Mouse (Mus musculus) MEL (cell line): Measurements from ENCODE around the gene Dpysl5. TPM values are rescaled to one million over a fixed set of nuclear protein-coding genes. Genes with fewer than 3 reads are reported as not detected.
A peak's percentile ranks its signal among the peaks of the same experiment; 100 is the strongest.

Experiments used
- DNase-seq: peaks from one replicate; pipeline ENCODE4 v3.0.0; 2011; ENCODE audit warnings: low read depth, low spot score
- H3K27ac ChIP-seq: 2 replicates; pipeline ENCODE4 v1.5.1; 2012; ENCODE audit warnings: low read depth, mild to moderate bottlenecking, control low read depth, low read length, moderate library complexity; ENCODE audit not compliant: control insufficient read depth
- H3K27me3 ChIP-seq, 2 experiments: fragments of 150-350 bp in 1 of 2; sonication (generic) in 1 of 2; 2 replicates each; pipeline ENCODE4 v1.6.1; 2012; ENCODE audit warnings: low read length in 2 of 2, mild to moderate bottlenecking in 2 of 2, improper control_type of control experiment in 1 of 2, moderate library complexity in 1 of 2; ENCODE audit not compliant: insufficient read depth in 2 of 2, control insufficient read depth in 1 of 2
- H3K36me3 ChIP-seq, 2 experiments: 2 replicates each; pipeline ENCODE4 v1.6.1; 2012 to 2014; ENCODE audit warnings: low read length in 2 of 2, improper control_type of control experiment in 1 of 2, inconsistent platforms in 1 of 2, mild to moderate bottlenecking in 1 of 2; ENCODE audit not compliant: insufficient read depth in 2 of 2, control insufficient read depth in 1 of 2
- H3K4me1 ChIP-seq, 2 experiments: fragments of 150-350 bp in 1 of 2; sonication (generic) in 1 of 2; 2 replicates each; pipeline ENCODE4 v1.6.1; 2012; ENCODE audit warnings: low read length in 2 of 2, improper control_type of control experiment in 1 of 2, mild to moderate bottlenecking in 1 of 2; ENCODE audit not compliant: insufficient read depth in 2 of 2, control insufficient read depth in 1 of 2
- H3K4me3 ChIP-seq, 2 experiments: fragments of 150-350 bp in 1 of 2; sonication (generic) in 1 of 2; 2 replicates each; pipeline ENCODE4 v1.5.1; 2012; ENCODE audit warnings: low read depth in 2 of 2, low read length in 2 of 2, mild to moderate bottlenecking in 2 of 2, moderate library complexity in 2 of 2, control low read depth in 1 of 2, improper control_type of control experiment in 1 of 2; ENCODE audit not compliant: control insufficient read depth in 1 of 2, insufficient read depth in 1 of 2
- H3K79me2 ChIP-seq: 2 replicates; pipeline ENCODE4 v1.6.1; 2012; ENCODE audit warnings: mild to moderate bottlenecking, low read length, moderate library complexity; ENCODE audit not compliant: control insufficient read depth, poor library complexity, insufficient read depth
- H3K9ac ChIP-seq: 2 replicates; pipeline ENCODE4 v1.6.1; 2012; ENCODE audit warnings: low read depth, mild to moderate bottlenecking, control low read depth, low read length, moderate library complexity; ENCODE audit not compliant: control insufficient read depth, poor library complexity, severe bottlenecking
- H3K9me3 ChIP-seq: fragments of 150-350 bp; sonication (generic); replicated peaks from 2 replicates; pipeline ENCODE4 v1.6.1; 2012; ENCODE audit warnings: mild to moderate bottlenecking, low read length, improper control_type of control experiment, moderate library complexity; ENCODE audit not compliant: insufficient read depth
- CTCF ChIP-seq, 3 experiments: IDR thresholded peaks in 2 of 3; conservative IDR thresholded peaks in 1 of 3; 2 replicates each; pipeline ENCODE4 v1.5.1; 2011 to 2012; ENCODE audit warnings: low read length in 3 of 3, low read depth in 2 of 3, mild to moderate bottlenecking in 2 of 3, improper control_type of control experiment in 1 of 3, inconsistent platforms in 1 of 3, mixed read lengths in 1 of 3, moderate library complexity in 1 of 3; ENCODE audit not compliant: control insufficient read depth in 1 of 3, insufficient read depth in 1 of 3, poor library complexity in 1 of 3, severe bottlenecking in 1 of 3
- EP300 ChIP-seq, 2 experiments: IDR thresholded peaks; 2 replicates each; pipeline ENCODE4 v1.6.1; 2011; ENCODE audit warnings: improper control_type of control experiment in 2 of 2, low read length in 2 of 2, low read depth in 1 of 2, mild to moderate bottlenecking in 1 of 2
- ETS1 ChIP-seq: IDR thresholded peaks from 2 replicates; pipeline ENCODE4 v1.6.1; 2012; ENCODE audit warnings: low read depth, mild to moderate bottlenecking, inconsistent platforms, low read length, improper control_type of control experiment, moderate library complexity
- GATA1 ChIP-seq: IDR thresholded peaks from 2 replicates; pipeline ENCODE4 v1.6.1; 2011; ENCODE audit warnings: low read depth, low read length, improper control_type of control experiment
- MAX ChIP-seq: IDR thresholded peaks from 2 replicates; pipeline ENCODE4 v1.6.1; 2011; ENCODE audit warnings: low read length, improper control_type of control experiment
- MAZ ChIP-seq: IDR thresholded peaks from 2 replicates; pipeline ENCODE4 v1.6.1; 2012; ENCODE audit warnings: low read depth, mild to moderate bottlenecking, inconsistent platforms, low read length, improper control_type of control experiment
- MEF2A ChIP-seq: IDR thresholded peaks from 2 replicates; pipeline ENCODE4 v1.6.1; 2014; ENCODE audit warnings: low read depth, mild to moderate bottlenecking, inconsistent platforms, low read length, improper control_type of control experiment; ENCODE audit not compliant: poor library complexity, insufficient replicate concordance, severe bottlenecking; ENCODE audit errors: extremely low read depth
- MXI1 ChIP-seq: IDR thresholded peaks from 2 replicates; pipeline ENCODE4 v1.6.1; 2011; ENCODE audit warnings: mild to moderate bottlenecking, low read depth, low read length, improper control_type of control experiment
- MYB ChIP-seq: IDR thresholded peaks from 2 replicates; pipeline ENCODE4 v1.6.1; 2011; ENCODE audit warnings: mild to moderate bottlenecking, low read depth, low read length, improper control_type of control experiment
- NELFE ChIP-seq: IDR thresholded peaks from 2 replicates; pipeline ENCODE4 v1.6.1; 2011; ENCODE audit warnings: low read depth, low read length, improper control_type of control experiment
- RAD21 ChIP-seq: IDR thresholded peaks from 2 replicates; pipeline ENCODE4 v1.6.1; 2011; ENCODE audit warnings: mild to moderate bottlenecking, low read depth, low read length, improper control_type of control experiment
- RCOR1 ChIP-seq: IDR thresholded peaks from 2 replicates; pipeline ENCODE4 v1.6.1; 2012; ENCODE audit warnings: low read depth, mild to moderate bottlenecking, inconsistent platforms, low read length, improper control_type of control experiment
- SIN3A ChIP-seq: IDR thresholded peaks from 2 replicates; pipeline ENCODE4 v1.6.1; 2012; ENCODE audit warnings: low read length, improper control_type of control experiment, inconsistent platforms
- SMC3 ChIP-seq: IDR thresholded peaks from 2 replicates; pipeline ENCODE4 v1.6.1; 2011; ENCODE audit warnings: low read depth, low read length, improper control_type of control experiment
- TAL1 ChIP-seq: IDR thresholded peaks from 2 replicates; pipeline ENCODE4 v1.6.1; 2012; ENCODE audit warnings: mild to moderate bottlenecking, inconsistent platforms, low read length, moderate library complexity, mixed read lengths
- TCF12 ChIP-seq: IDR thresholded peaks from 2 replicates; pipeline ENCODE4 v1.6.1; 2014; ENCODE audit warnings: low read depth, mild to moderate bottlenecking, inconsistent platforms, low read length, improper control_type of control experiment, moderate library complexity
- USF1 ChIP-seq: IDR thresholded peaks from 2 replicates; pipeline ENCODE4 v1.6.1; 2014; ENCODE audit warnings: low read depth, mild to moderate bottlenecking, inconsistent platforms, low read length, improper control_type of control experiment, moderate library complexity
- ZC3H11A ChIP-seq: IDR thresholded peaks from 2 replicates; pipeline ENCODE4 v1.6.1; 2012; ENCODE audit warnings: low read depth, mild to moderate bottlenecking, inconsistent platforms, low read length, improper control_type of control experiment
- ZKSCAN1 ChIP-seq: IDR thresholded peaks from 2 replicates; pipeline ENCODE4 v1.6.1; 2012; ENCODE audit warnings: low read depth, mild to moderate bottlenecking, inconsistent platforms, low read length, improper control_type of control experiment, moderate library complexity
- ZMIZ1 ChIP-seq: IDR thresholded peaks from 2 replicates; pipeline ENCODE4 v1.6.1; 2012; ENCODE audit warnings: low read depth, mild to moderate bottlenecking, inconsistent platforms, low read length, improper control_type of control experiment, moderate library complexity
- polyA plus RNA-seq, 2 experiments: library from polyadenylated mRNA; stranded (reverse) in 1 of 2; unstranded in 1 of 2; fragments of >175 nt in 1 of 2; fragments of >200 nt in 1 of 2; gene quantifications; 2 replicates each; pipeline versions ENCODE4 v1.2.1 to v1.2.4; 2012; ENCODE audit warnings: low replicate concordance in 2 of 2, low read depth in 1 of 2; ENCODE audit not compliant: insufficient read length in 2 of 2, insufficient read depth in 1 of 2, missing spikeins in 1 of 2
- total RNA-seq: library from RNA; depleted of rRNA; stranded (reverse); fragments of 300-350 nt; gene quantifications from 2 replicates; pipeline ENCODE4 v1.2.3, GENCODE M21; 2012

Dpysl5 gene
- total and polyA plus RNA-seq, 3 experiments = not detected

DNA sequence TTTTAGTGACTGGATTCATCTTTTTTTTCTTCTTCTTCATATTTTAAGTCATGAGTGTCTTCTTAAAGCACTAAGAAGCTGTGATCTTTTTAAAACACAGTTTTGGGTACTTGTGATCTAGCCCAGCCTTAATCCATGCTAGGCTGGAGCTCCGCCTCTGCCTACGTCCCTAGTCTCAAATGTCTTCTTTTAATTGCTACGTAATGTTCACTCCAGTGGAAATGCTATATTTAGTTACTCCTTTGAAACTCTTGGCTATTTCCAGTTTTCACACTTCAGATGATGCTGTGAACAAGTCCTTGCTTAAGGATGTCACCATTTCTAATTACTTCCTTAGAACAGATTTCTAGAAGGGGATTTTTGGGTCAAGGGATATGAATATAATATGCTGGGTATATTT, 78.7 kb downstream of the Dpysl5 start:
- H3K9me3 ChIP-seq = no peaks in the 10 kb centered on the region

GRCm38 (mm10) chr5:30796125-30796524, 84.8 kb downstream of the Dpysl5 start:
- H3K79me2 ChIP-seq = no peaks in the 10 kb centered on the region
- H3K27ac ChIP-seq = no peak overlapping the region
- DNase-seq = peak; percentile 75
- H3K9me3 ChIP-seq = no peaks in the 10 kb centered on the region
- peaks cover 0 to 20% of the 10 kb centered on the region in 2 experiments; a peak in 2 of 4 replicates for H3K36me3 ChIP-seq
- peaks cover 6 to 15% of the 10 kb centered on the region in 2 experiments for H3K27me3 ChIP-seq
- H3K4me1 ChIP-seq = peaks cover 8 to 28% of the 10 kb centered on the region in 2 experiments
- TF ChIP-seq MAZ = peak; percentile 66; the same call in 1 of the 2 replicates
- no peak for TF ChIP-seq NELFE
- TF ChIP-seq SMC3 = peak; percentile 75
- TF ChIP-seq CTCF (IDR thresholded peaks at IDR 0.05 in 2 of 3, conservative IDR thresholded peaks at IDR 0.05 in 1 of 3; ENCODE audit: control insufficient read depth in 1 of 3, insufficient read depth in 1 of 3, low read depth in 2 of 3, low read length in 3 of 3, poor library complexity in 1 of 3, severe bottlenecking in 1 of 3) = peak; percentile 82 to 98 (median 88)
- TF ChIP-seq RAD21 = peak; percentile 50
- peak; percentile 27 for TF ChIP-seq ZC3H11A
- H3K9ac ChIP-seq = no peak overlapping the region
- H3K4me3 ChIP-seq = no peak overlapping the region

More for the DNA sequence above, 78.7 kb downstream of the Dpysl5 start:
- no peak for TF ChIP-seq GATA1
- TF ChIP-seq, all 39 proteins: peak for 0
- no peak for DNase-seq
- Histone ChIP-seq H3K27me3 (peaks cover 30 to 32% of the 10 kb centered on the region in 2 experiments), H3K4me3 (no peak overlapping the region), H3K27ac (no peak overlapping the region), H3K79me2 (no peaks in the 10 kb centered on the region), H3K36me3 (no peaks in the 10 kb centered on the region), H3K9ac (no peak overlapping the region), H3K4me1 (no peaks in the 10 kb centered on the region)

DNA sequence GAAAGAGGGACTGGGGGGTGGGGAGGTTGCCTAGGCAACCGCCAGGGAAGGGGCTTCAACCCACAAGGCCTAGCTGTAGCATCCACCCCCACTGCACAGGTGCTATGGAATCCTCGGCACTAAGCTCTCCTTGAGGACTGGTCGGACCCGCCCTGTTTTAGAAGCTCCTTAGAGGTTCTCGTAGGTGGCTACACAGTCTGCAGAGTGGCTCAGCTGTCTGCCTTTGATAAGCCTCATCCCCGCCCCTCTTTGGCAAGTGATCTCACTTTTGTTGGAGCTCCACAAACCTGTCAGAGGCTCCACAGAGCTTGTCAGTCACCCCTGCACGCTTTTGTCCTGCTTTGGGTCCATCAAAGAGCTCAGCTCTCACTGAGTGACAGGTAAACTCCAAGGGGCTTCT, 86.1 kb downstream of the Dpysl5 start:
- Histone ChIP-seq H3K9me3 (no peaks in the 10 kb centered on the region), H3K4me3 (peak overlapping the region in 1 of 2 experiments; percentile 28; a peak in 1 of 4 replicates), H3K4me1 (peaks cover 8 to 28% of the 10 kb centered on the region in 2 experiments), H3K9ac (no peak overlapping the region), H3K27ac (peak overlapping the region; percentile 67), H3K36me3 (peaks cover 0 to 20% of the 10 kb centered on the region in 2 experiments; a peak in 2 of 4 replicates), H3K27me3 (peaks cover 13 to 15% of the 10 kb centered on the region in 2 experiments), H3K79me2 (no peaks in the 10 kb centered on the region)
- TF ChIP-seq MXI1 = peak; percentile 79
- TF ChIP-seq RCOR1 = peak; percentile 37; the same call in 1 of the 2 replicates
- 0 out of 2 replicates have a peak, but pooled peaks have one; percentile 18 for TF ChIP-seq MYB
- TF ChIP-seq ETS1 = peak; percentile 97
- TF ChIP-seq USF1 = 0 out of 2 replicates have a peak, but pooled peaks have one; percentile 21
- TF ChIP-seq GATA1 = peak; percentile 94
- TF ChIP-seq SMC3 = peak; percentile 14; the same call in 1 of the 2 replicates
- TF ChIP-seq ZKSCAN1 = no peak
- peak; percentile 92 for TF ChIP-seq SIN3A
- no peak for TF ChIP-seq ZMIZ1
- TF ChIP-seq MAX = peak; percentile 36
- peak; percentile 70 to 74 for TF ChIP-seq EP300 (IDR thresholded peaks at IDR 0.05; ENCODE audit: low read depth in 1 of 2, low read length in 2 of 2)
- TF ChIP-seq MEF2A = 0 out of 2 replicates have a peak, but pooled peaks have one; percentile 6
- no peak for TF ChIP-seq RAD21
- TF ChIP-seq MAZ = no peak
- peak; percentile 86 for TF ChIP-seq TAL1
- TF ChIP-seq TCF12 = peak; percentile 87
- peak; percentile 96 for DNase-seq
